In genomic region chrX:98919423-98919822, GRCm38 (mm10) we compare ENCODE assay signal across 9 mouse cellular contexts. TPM values are rescaled to one million over a fixed set of nuclear protein-coding genes. Genes with fewer than 3 reads are reported as not detected.
DNase-seq lines count a peak whose midpoint lies in the region; ATAC-seq and TF ChIP-seq lines count a peak whose summit lies in the region.
"Had no signal": no experiment of that assay in that cellular context is flagged by ENCODE, and none has a peak within 500 bp of the region (broad histone marks: within the 10 kb centered on the region; RNA-seq: fewer than 3 reads in every experiment).

No protein-coding gene starts in this region.

- peak; percentile 64 for TF ChIP-seq CTCF in lung, embryonic 14.5 days (IDR thresholded peaks at IDR 0.05; ENCODE audit: low read depth)

- no peak overlapping the region for H3K4me3 ChIP-seq in hindbrain, embryonic 14.5 days (replicated peaks; ENCODE audit: low read length)
- H3K4me3 ChIP-seq in hindbrain, embryonic 16.5 days (ENCODE audit: low read length) = no peak overlapping the region
- H3K4me3 ChIP-seq in lung, embryonic 14.5 days (ENCODE audit: low read depth, low read length) = no peak overlapping the region
- H3K4me3 ChIP-seq: limb, embryonic 12.5 days had no signal

- no peak overlapping the region for H3K4me2 ChIP-seq in hindbrain, embryonic 14.5 days (replicated peaks)
- H3K4me2 ChIP-seq in hindbrain, embryonic 16.5 days (ENCODE audit: low read length) = no peak overlapping the region
- H3K4me2 ChIP-seq in lung, embryonic 14.5 days = no peak overlapping the region
- H3K4me2 ChIP-seq: limb, embryonic 12.5 days had no signal

- H3K27me3 ChIP-seq in hindbrain, embryonic 14.5 days (ENCODE audit: control insufficient read depth, insufficient read depth, low read length) = no peaks in the 10 kb centered on the region
- no peaks in the 10 kb centered on the region for H3K27me3 ChIP-seq in hindbrain, embryonic 16.5 days (replicated peaks; ENCODE audit: control insufficient read depth, insufficient read depth, low read length)
- no peaks in the 10 kb centered on the region for H3K27me3 ChIP-seq in lung, embryonic 14.5 days (ENCODE audit: insufficient read depth, low read length)
- H3K27me3 ChIP-seq: limb, embryonic 12.5 days had no signal

- peak; percentile 78 for DNase-seq in hindbrain, embryonic 14.5 days (ENCODE audit: low spot score)
- peak; percentile 27 for DNase-seq in 3134 (ENCODE audit: extremely low read depth, insufficient read length, low spot score)
- peak; percentile 27 for DNase-seq in ES-CJ7 (ENCODE audit: low read depth, low spot score)
- peak; percentile 54 for DNase-seq in embryo, embryonic 11 days
- DNase-seq in lung, embryonic 14.5 days = peak; percentile 86
- no peak for DNase-seq in adrenal gland, postnatal 25 days
- DNase-seq in urinary bladder, postnatal 4 days (ENCODE audit: low spot score in 2 of 2) = no peak

- no peaks in the 10 kb centered on the region for H3K4me1 ChIP-seq in hindbrain, embryonic 14.5 days (replicated peaks; ENCODE audit: control insufficient read depth, insufficient read depth, low read length)
- H3K4me1 ChIP-seq in hindbrain, embryonic 16.5 days (ENCODE audit: control insufficient read depth, insufficient read depth, low read depth, low read length) = no peaks in the 10 kb centered on the region
- H3K4me1 ChIP-seq in lung, embryonic 14.5 days (ENCODE audit: insufficient read depth) = no peaks in the 10 kb centered on the region
- H3K4me1 ChIP-seq: limb, embryonic 12.5 days had no signal

- no peak overlapping the region for H3K9ac ChIP-seq in hindbrain, embryonic 14.5 days
- H3K9ac ChIP-seq in hindbrain, embryonic 16.5 days (ENCODE audit: low read depth, low read length) = no peak overlapping the region
- no peak overlapping the region for H3K9ac ChIP-seq in lung, embryonic 14.5 days
- H3K9ac ChIP-seq: limb, embryonic 12.5 days had no signal

- 25% methylated on average over 6 of the region's 6 CpGs for WGBS in hindbrain, embryonic 14.5 days
- 23% methylated on average over 6 of the region's 6 CpGs for WGBS in hindbrain, embryonic 16.5 days
- 13% methylated on average over 6 of the region's 6 CpGs for WGBS in lung, embryonic 14.5 days

- no peaks in the 10 kb centered on the region for H3K36me3 ChIP-seq in hindbrain, embryonic 14.5 days (replicated peaks; ENCODE audit: control insufficient read depth, insufficient read depth)
- no peaks in the 10 kb centered on the region for H3K36me3 ChIP-seq in hindbrain, embryonic 16.5 days (ENCODE audit: control insufficient read depth, insufficient read depth, low read length)
- H3K36me3 ChIP-seq in lung, embryonic 14.5 days (ENCODE audit: insufficient read depth) = no peaks in the 10 kb centered on the region
- H3K36me3 ChIP-seq: limb, embryonic 12.5 days had no signal

- H3K27ac ChIP-seq in hindbrain, embryonic 14.5 days = no peak overlapping the region
- no peak overlapping the region for H3K27ac ChIP-seq in hindbrain, embryonic 16.5 days (ENCODE audit: low read depth, low read length)
- H3K27ac ChIP-seq in lung, embryonic 14.5 days (ENCODE audit: low read depth) = no peak overlapping the region
- H3K27ac ChIP-seq: limb, embryonic 12.5 days had no signal

- ATAC-seq in hindbrain, embryonic 14.5 days (ENCODE audit: low FRiP score) = no peak
- ATAC-seq in hindbrain, embryonic 16.5 days = no peak
- no peak for ATAC-seq in lung, embryonic 14.5 days (ENCODE audit: insufficient read depth)

- H3K9me3 ChIP-seq in hindbrain, embryonic 14.5 days (ENCODE audit: control insufficient read depth, low read length) = no peaks in the 10 kb centered on the region
- no peaks in the 10 kb centered on the region for H3K9me3 ChIP-seq in hindbrain, embryonic 16.5 days (ENCODE audit: control insufficient read depth, low read length)
- no peaks in the 10 kb centered on the region for H3K9me3 ChIP-seq in lung, embryonic 14.5 days (ENCODE audit: low read depth, low read length)
- H3K9me3 ChIP-seq: limb, embryonic 12.5 days had no signal

RNA-seq across cellular contexts. Expression of gene Yipf6, which starts 16.7 kb away (rescaled TPM):
- polyA plus RNA-seq in hindbrain, embryonic 14.5 days (2014; fragmentation: Nextera tagmentation; extraction: Ambion mirVana) = 19.1 and 20.2 TPM in 2 replicates
- polyA plus RNA-seq in hindbrain, embryonic 16.5 days (2015; fragmentation: Nextera tagmentation; extraction: Ambion mirVana) = 16.7 and 18.8 TPM in 2 replicates
- polyA plus RNA-seq in lung, embryonic 14.5 days (2014; fragmentation: Nextera tagmentation; extraction: Ambion mirVana) = 28.1 and 30.3 TPM in 2 replicates
- total RNA-seq in adrenal gland, postnatal 25 days (2021) = 44.9 and 47.6 TPM in 2 replicates

RNA-seq across cellular contexts. Expression of gene Ophn1, which starts 28.6 kb away (rescaled TPM):
- 39.7 and 41.6 TPM in 2 replicates for polyA plus RNA-seq in hindbrain, embryonic 14.5 days (2014; fragmentation: Nextera tagmentation; extraction: Ambion mirVana)
- 39.9 and 42.1 TPM in 2 replicates for polyA plus RNA-seq in hindbrain, embryonic 16.5 days (2015; fragmentation: Nextera tagmentation; extraction: Ambion mirVana)
- 13.2 and 14.6 TPM in 2 replicates for polyA plus RNA-seq in lung, embryonic 14.5 days (2014; fragmentation: Nextera tagmentation; extraction: Ambion mirVana)
- total RNA-seq in adrenal gland, postnatal 25 days (2021) = 13.3 and 16.1 TPM in 2 replicates

Comparison
In these comparisons a context has a peak if more than half of its experiments do, and no peak if none do; other contexts are left out.
1. DNase-seq: peak in hindbrain, embryonic 14.5 days (single experiment), 3134 (single experiment), ES-CJ7 (single experiment), embryo, embryonic 11 days (single experiment) and lung, embryonic 14.5 days (single experiment); none in adrenal gland, postnatal 25 days (single experiment) and urinary bladder, postnatal 4 days (0 of 2).